Mouse (Mus musculus) MEL (cell line): ENCODE results near the gene Eif2d. TPM values are rescaled to one million over a fixed set of nuclear protein-coding genes. Genes with fewer than 3 reads are reported as not detected.

ENCODE experiments used
- DNase-seq: peaks from one replicate; pipeline ENCODE4 v3.0.0; 2011; ENCODE audit warnings: low read depth, low spot score
- H3K27ac ChIP-seq: 2 replicates; pipeline ENCODE4 v1.5.1; 2012; ENCODE audit warnings: low read depth, mild to moderate bottlenecking, control low read depth, low read length, moderate library complexity; ENCODE audit not compliant: control insufficient read depth
- H3K27me3 ChIP-seq, 2 experiments: fragments of 150-350 bp in 1 of 2; sonication (generic) in 1 of 2; 2 replicates each; pipeline ENCODE4 v1.6.1; 2012; ENCODE audit warnings: low read length in 2 of 2, mild to moderate bottlenecking in 2 of 2, improper control_type of control experiment in 1 of 2, moderate library complexity in 1 of 2; ENCODE audit not compliant: insufficient read depth in 2 of 2, control insufficient read depth in 1 of 2
- H3K36me3 ChIP-seq, 2 experiments: 2 replicates each; pipeline ENCODE4 v1.6.1; 2012 to 2014; ENCODE audit warnings: low read length in 2 of 2, improper control_type of control experiment in 1 of 2, inconsistent platforms in 1 of 2, mild to moderate bottlenecking in 1 of 2; ENCODE audit not compliant: insufficient read depth in 2 of 2, control insufficient read depth in 1 of 2
- H3K4me1 ChIP-seq, 2 experiments: fragments of 150-350 bp in 1 of 2; sonication (generic) in 1 of 2; 2 replicates each; pipeline ENCODE4 v1.6.1; 2012; ENCODE audit warnings: low read length in 2 of 2, improper control_type of control experiment in 1 of 2, mild to moderate bottlenecking in 1 of 2; ENCODE audit not compliant: insufficient read depth in 2 of 2, control insufficient read depth in 1 of 2
- H3K4me3 ChIP-seq, 2 experiments: fragments of 150-350 bp in 1 of 2; sonication (generic) in 1 of 2; 2 replicates each; pipeline ENCODE4 v1.5.1; 2012; ENCODE audit warnings: low read depth in 2 of 2, low read length in 2 of 2, mild to moderate bottlenecking in 2 of 2, moderate library complexity in 2 of 2, control low read depth in 1 of 2, improper control_type of control experiment in 1 of 2; ENCODE audit not compliant: control insufficient read depth in 1 of 2, insufficient read depth in 1 of 2
- H3K79me2 ChIP-seq: 2 replicates; pipeline ENCODE4 v1.6.1; 2012; ENCODE audit warnings: mild to moderate bottlenecking, low read length, moderate library complexity; ENCODE audit not compliant: control insufficient read depth, poor library complexity, insufficient read depth
- H3K9ac ChIP-seq: 2 replicates; pipeline ENCODE4 v1.6.1; 2012; ENCODE audit warnings: low read depth, mild to moderate bottlenecking, control low read depth, low read length, moderate library complexity; ENCODE audit not compliant: control insufficient read depth, poor library complexity, severe bottlenecking
- H3K9me3 ChIP-seq: fragments of 150-350 bp; sonication (generic); replicated peaks from 2 replicates; pipeline ENCODE4 v1.6.1; 2012; ENCODE audit warnings: mild to moderate bottlenecking, low read length, improper control_type of control experiment, moderate library complexity; ENCODE audit not compliant: insufficient read depth
- CHD2 ChIP-seq: IDR thresholded peaks from 2 replicates; pipeline ENCODE4 v1.6.1; 2011; ENCODE audit warnings: low read length, improper control_type of control experiment
- CTCF ChIP-seq, 3 experiments: IDR thresholded peaks in 2 of 3; conservative IDR thresholded peaks in 1 of 3; 2 replicates each; pipeline ENCODE4 v1.5.1; 2011 to 2012; ENCODE audit warnings: low read length in 3 of 3, low read depth in 2 of 3, mild to moderate bottlenecking in 2 of 3, improper control_type of control experiment in 1 of 3, inconsistent platforms in 1 of 3, mixed read lengths in 1 of 3, moderate library complexity in 1 of 3; ENCODE audit not compliant: control insufficient read depth in 1 of 3, insufficient read depth in 1 of 3, poor library complexity in 1 of 3, severe bottlenecking in 1 of 3
- ELF1 ChIP-seq: IDR thresholded peaks from 2 replicates; pipeline ENCODE4 v1.6.1; 2014; ENCODE audit warnings: low read depth, mild to moderate bottlenecking, inconsistent platforms, low read length, improper control_type of control experiment, moderate library complexity
- EP300 ChIP-seq, 2 experiments: IDR thresholded peaks; 2 replicates each; pipeline ENCODE4 v1.6.1; 2011; ENCODE audit warnings: improper control_type of control experiment in 2 of 2, low read length in 2 of 2, low read depth in 1 of 2, mild to moderate bottlenecking in 1 of 2
- ETS1 ChIP-seq: IDR thresholded peaks from 2 replicates; pipeline ENCODE4 v1.6.1; 2012; ENCODE audit warnings: low read depth, mild to moderate bottlenecking, inconsistent platforms, low read length, improper control_type of control experiment, moderate library complexity
- GABPA ChIP-seq: IDR thresholded peaks from 2 replicates; pipeline ENCODE4 v1.6.1; 2012; ENCODE audit warnings: low read depth, mild to moderate bottlenecking, inconsistent platforms, low read length, improper control_type of control experiment, moderate library complexity
- GATA1 ChIP-seq: IDR thresholded peaks from 2 replicates; pipeline ENCODE4 v1.6.1; 2011; ENCODE audit warnings: low read depth, low read length, improper control_type of control experiment
- HCFC1 ChIP-seq: IDR thresholded peaks from 2 replicates; pipeline ENCODE4 v1.6.1; 2012; ENCODE audit warnings: low read depth, mild to moderate bottlenecking, inconsistent platforms, low read length, improper control_type of control experiment, moderate library complexity
- JUND ChIP-seq: IDR thresholded peaks from 2 replicates; pipeline ENCODE4 v1.6.1; 2011; ENCODE audit warnings: low read depth, mild to moderate bottlenecking, improper control_type of control experiment, low read length
- KAT2A ChIP-seq: conservative IDR thresholded peaks from 2 replicates; pipeline ENCODE4 v1.6.1; 2012; ENCODE audit warnings: low read depth, low read length, improper control_type of control experiment, inconsistent platforms
- MAFK ChIP-seq: IDR thresholded peaks from 2 replicates; pipeline ENCODE4 v1.6.1; 2011; ENCODE audit warnings: low read depth, mild to moderate bottlenecking, low read length, improper control_type of control experiment, borderline replicate concordance
- MXI1 ChIP-seq: IDR thresholded peaks from 2 replicates; pipeline ENCODE4 v1.6.1; 2011; ENCODE audit warnings: mild to moderate bottlenecking, low read depth, low read length, improper control_type of control experiment
- MYB ChIP-seq: IDR thresholded peaks from 2 replicates; pipeline ENCODE4 v1.6.1; 2011; ENCODE audit warnings: mild to moderate bottlenecking, low read depth, low read length, improper control_type of control experiment
- POLR2A ChIP-seq, 2 experiments: IDR thresholded peaks; 2 replicates each; pipeline ENCODE4 v1.6.1; 2011 to 2012; ENCODE audit warnings: low read length in 2 of 2, mild to moderate bottlenecking in 2 of 2, control low read depth in 1 of 2, improper control_type of control experiment in 1 of 2, low read depth in 1 of 2, moderate library complexity in 1 of 2; ENCODE audit not compliant: control insufficient read depth in 1 of 2, insufficient read depth in 1 of 2, poor library complexity in 1 of 2
- POLR2AphosphoS5 ChIP-seq: IDR thresholded peaks from 2 replicates; pipeline ENCODE4 v1.6.1; 2012; ENCODE audit warnings: low read depth, borderline replicate concordance, mild to moderate bottlenecking, inconsistent platforms, low read length, moderate library complexity, mixed read lengths
- RAD21 ChIP-seq: IDR thresholded peaks from 2 replicates; pipeline ENCODE4 v1.6.1; 2011; ENCODE audit warnings: mild to moderate bottlenecking, low read depth, low read length, improper control_type of control experiment
- SIN3A ChIP-seq: IDR thresholded peaks from 2 replicates; pipeline ENCODE4 v1.6.1; 2012; ENCODE audit warnings: low read length, improper control_type of control experiment, inconsistent platforms
- SMC3 ChIP-seq: IDR thresholded peaks from 2 replicates; pipeline ENCODE4 v1.6.1; 2011; ENCODE audit warnings: low read depth, low read length, improper control_type of control experiment
- TBP ChIP-seq: IDR thresholded peaks from 2 replicates; pipeline ENCODE4 v1.8.0; 2011; ENCODE audit warnings: low read depth, low read length, improper control_type of control experiment
- TCF12 ChIP-seq: IDR thresholded peaks from 2 replicates; pipeline ENCODE4 v1.6.1; 2014; ENCODE audit warnings: low read depth, mild to moderate bottlenecking, inconsistent platforms, low read length, improper control_type of control experiment, moderate library complexity
- ZKSCAN1 ChIP-seq: IDR thresholded peaks from 2 replicates; pipeline ENCODE4 v1.6.1; 2012; ENCODE audit warnings: low read depth, mild to moderate bottlenecking, inconsistent platforms, low read length, improper control_type of control experiment, moderate library complexity
- ZNF384 ChIP-seq: IDR thresholded peaks from 2 replicates; pipeline ENCODE4 v1.6.1; 2012; ENCODE audit warnings: low read depth, mild to moderate bottlenecking, inconsistent platforms, low read length, improper control_type of control experiment
- polyA plus RNA-seq, 2 experiments: library from polyadenylated mRNA; stranded (reverse) in 1 of 2; unstranded in 1 of 2; fragments of >175 nt in 1 of 2; fragments of >200 nt in 1 of 2; gene quantifications; 2 replicates each; pipeline versions ENCODE4 v1.2.1 to v1.2.4; 2012; ENCODE audit warnings: low replicate concordance in 2 of 2, low read depth in 1 of 2; ENCODE audit not compliant: insufficient read length in 2 of 2, insufficient read depth in 1 of 2, missing spikeins in 1 of 2
- total RNA-seq: library from RNA; depleted of rRNA; stranded (reverse); fragments of 300-350 nt; gene quantifications from 2 replicates; pipeline ENCODE4 v1.2.3, GENCODE M21; 2012

The Eif2d gene
- total and polyA plus RNA-seq, 3 experiments: 31.0 to 43.6 TPM; not detected in 1

- TF ChIP-seq MAFK (no peak), ZKSCAN1 (no peak), EP300 (IDR thresholded peaks at IDR 0.05; ENCODE audit: low read depth in 1 of 2, low read length in 2 of 2) (peak in 1 of 2 experiments; percentile 14; a peak in 1 of 4 replicates), KAT2A (no peak), SMC3 (peak; percentile 43), CTCF (IDR thresholded peaks at IDR 0.05 in 2 of 3, conservative IDR thresholded peaks at IDR 0.05 in 1 of 3; ENCODE audit: control insufficient read depth in 1 of 3, insufficient read depth in 1 of 3, low read depth in 2 of 3, low read length in 3 of 3, poor library complexity in 1 of 3, severe bottlenecking in 1 of 3) (peak; percentile 66 to 81 (median 75)), JUND (no peak), TCF12 (peak; percentile 23; the same call in 1 of the 2 replicates), RAD21 (peak; percentile 23), ETS1 (0 out of 2 replicates have a peak, but pooled peaks have one; percentile 16), POLR2AphosphoS5 (no peak), SIN3A (no peak), ELF1 (peak; percentile 73)
- H3K9ac ChIP-seq: no peak overlapping the region
- no peaks in the 10 kb centered on the region for H3K79me2 ChIP-seq
- H3K4me1 ChIP-seq: peaks cover 6 to 23% of the 10 kb centered on the region in 2 experiments
- peak; percentile 62 for DNase-seq
- H3K27me3 ChIP-seq: no peaks in the 10 kb centered on the region
- peaks cover 0 to 18% of the 10 kb centered on the region in 2 experiments; a peak in 2 of 4 replicates for H3K36me3 ChIP-seq
- H3K27ac ChIP-seq: no peak overlapping the region
- no peaks in the 10 kb centered on the region for H3K9me3 ChIP-seq
- H3K4me3 ChIP-seq: no peak overlapping the region
These were observed 31.0 kb upstream of the Eif2d start for GRCm38 (mm10) chr1:131121987-131122386.

- no peaks in the 10 kb centered on the region for H3K27me3 ChIP-seq
- peaks cover 7 to 21% of the 10 kb centered on the region in 2 experiments for H3K36me3 ChIP-seq
- no peak overlapping the region for H3K27ac ChIP-seq
- no peak for DNase-seq
- no peak for TF ChIP-seq JUND
- no peak for TF ChIP-seq SMC3
- no peak for TF ChIP-seq TBP
- no peak for TF ChIP-seq MXI1
- TF ChIP-seq KAT2A: no peak
- TF ChIP-seq GATA1: no peak
- TF ChIP-seq GABPA: no peak
- TF ChIP-seq MYB: no peak
- no peak for TF ChIP-seq SIN3A
- no peak for TF ChIP-seq POLR2A (IDR thresholded peaks at IDR 0.05; ENCODE audit: control insufficient read depth in 1 of 2, insufficient read depth in 1 of 2, low read depth in 1 of 2, low read length in 2 of 2, poor library complexity in 1 of 2)
- TF ChIP-seq HCFC1: no peak
- TF ChIP-seq ZNF384: no peak
- no peak for TF ChIP-seq CHD2
- H3K9ac ChIP-seq: no peak overlapping the region
- no peak overlapping the region for H3K4me3 ChIP-seq
- H3K4me1 ChIP-seq: peaks cover 9 to 21% of the 10 kb centered on the region in 2 experiments
- no peaks in the 10 kb centered on the region for H3K79me2 ChIP-seq
- H3K9me3 ChIP-seq: no peaks in the 10 kb centered on the region
These were observed 29.3 kb upstream of the Eif2d start for GRCm38 (mm10) chr1:131123522-131124265.
